Mouse (Mus musculus) heart, embryonic 10.5 days (tissue): ENCODE data around the gene Cnot11. TPM values are rescaled to one million over a fixed set of nuclear protein-coding genes. Genes with fewer than 3 reads are reported as not detected.

Experiments
- DNase-seq: peaks from one replicate; pipeline ENCODE4 v3.0.0-alpha.2; 2017; ENCODE audit warnings: low spot score
- H3K27ac ChIP-seq: fragments of 300-500 bp; sonication (generic); 2 replicates; pipeline ENCODE4 v1.5.1; 2016; ENCODE audit warnings: mild to moderate bottlenecking
- H3K27me3 ChIP-seq: fragments of 300-500 bp; sonication (generic); 2 replicates; pipeline ENCODE4 v1.6.1; 2016; ENCODE audit warnings: mild to moderate bottlenecking; ENCODE audit not compliant: poor library complexity, insufficient read depth, severe bottlenecking
- H3K36me3 ChIP-seq: fragments of 300-500 bp; sonication (generic); 2 replicates; pipeline ENCODE4 v1.6.1; 2016; ENCODE audit warnings: mild to moderate bottlenecking, moderate library complexity
- H3K4me1 ChIP-seq: fragments of 300-500 bp; sonication (generic); 2 replicates; pipeline ENCODE4 v1.6.1; 2016; ENCODE audit warnings: mild to moderate bottlenecking
- H3K4me3 ChIP-seq: fragments of 300-500 bp; sonication (generic); 2 replicates; pipeline ENCODE4 v1.5.1; 2016; ENCODE audit warnings: mild to moderate bottlenecking, moderate library complexity
- H3K9me3 ChIP-seq: fragments of 300-500 bp; sonication (generic); 2 replicates; pipeline ENCODE4 v1.6.1; 2016; ENCODE audit warnings: mild to moderate bottlenecking, moderate library complexity
- WGBS: fragments of 180-500 bp; shearing (Covaris S2); methylation state at CpG from one replicate; pipeline ENCODE4 v1.1.7; 2016; 5-methylcytosine and 5-hydroxymethylcytosine counted together
- polyA plus RNA-seq: library from polyadenylated mRNA; unstranded; fragments of >200 nt; fragmentation: Nextera tagmentation; extraction: Ambion mirVana; gene quantifications from 2 replicates; pipeline ENCODE4 v1.2.1, GENCODE M21; 2016

Cnot11 gene
- polyA plus RNA-seq, 1 experiment from 2014 or later, result 27.7 TPM

DNA sequence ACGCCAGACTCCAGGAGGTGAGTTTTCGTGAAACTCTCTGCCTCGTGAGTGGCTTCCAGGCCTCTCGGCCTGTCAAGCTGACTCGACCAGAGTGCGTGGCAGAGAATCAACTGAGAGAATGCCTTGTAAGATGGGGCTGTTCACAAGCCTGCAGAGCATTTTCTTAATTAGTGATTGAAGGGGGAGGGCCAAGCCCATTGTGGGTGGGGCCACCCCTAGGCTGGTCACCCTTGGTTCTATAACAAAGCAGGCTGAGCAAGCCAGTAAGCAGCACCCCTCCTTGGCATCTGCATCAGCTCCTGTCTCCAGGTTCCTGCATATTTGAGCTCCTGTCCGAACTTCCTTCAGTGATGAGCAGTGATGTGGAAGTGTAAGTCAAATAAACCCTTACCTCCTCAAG, 13.5 kb upstream of the Cnot11 start:
- H3K4me3 ChIP-seq, result no peak overlapping the region
- H3K27ac ChIP-seq, result no peak overlapping the region
- no peaks in the 10 kb centered on the region for H3K27me3 ChIP-seq
- no peaks in the 10 kb centered on the region for H3K9me3 ChIP-seq
- no peaks in the 10 kb centered on the region for H3K36me3 ChIP-seq
- no peak for DNase-seq
- no peaks in the 10 kb centered on the region for H3K4me1 ChIP-seq
- 90% methylated on average over 7 of the region's 7 CpGs for WGBS

DNA sequence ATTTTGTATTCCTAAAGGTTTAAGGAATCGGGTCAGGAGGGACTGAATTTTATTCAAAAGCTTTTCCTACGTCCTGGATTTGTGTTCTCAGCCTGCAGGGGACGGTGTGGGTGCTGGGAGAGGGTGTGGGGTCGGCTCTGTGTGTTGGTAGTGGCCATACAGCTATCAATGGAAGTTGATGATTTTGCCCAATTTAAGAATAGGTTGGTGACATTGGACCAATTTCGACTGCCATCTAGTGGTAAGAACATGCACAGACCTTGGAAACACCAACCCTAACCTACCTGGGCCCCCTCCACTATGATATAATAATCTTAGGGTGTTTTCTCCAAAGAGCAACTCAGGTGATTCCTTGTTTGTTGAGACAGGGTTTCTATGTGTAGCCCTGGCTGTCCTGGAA, 12.3 kb upstream of the Cnot11 start:
- no peaks in the 10 kb centered on the region for H3K36me3 ChIP-seq
- no peaks in the 10 kb centered on the region for H3K4me1 ChIP-seq
- H3K4me3 ChIP-seq, result no peak overlapping the region
- H3K27ac ChIP-seq, result no peak overlapping the region
- DNase-seq, result no peak
- H3K27me3 ChIP-seq, result no peaks in the 10 kb centered on the region
- H3K9me3 ChIP-seq, result no peaks in the 10 kb centered on the region
- WGBS, result 30% methylated on average over 5 of the region's 5 CpGs

DNA sequence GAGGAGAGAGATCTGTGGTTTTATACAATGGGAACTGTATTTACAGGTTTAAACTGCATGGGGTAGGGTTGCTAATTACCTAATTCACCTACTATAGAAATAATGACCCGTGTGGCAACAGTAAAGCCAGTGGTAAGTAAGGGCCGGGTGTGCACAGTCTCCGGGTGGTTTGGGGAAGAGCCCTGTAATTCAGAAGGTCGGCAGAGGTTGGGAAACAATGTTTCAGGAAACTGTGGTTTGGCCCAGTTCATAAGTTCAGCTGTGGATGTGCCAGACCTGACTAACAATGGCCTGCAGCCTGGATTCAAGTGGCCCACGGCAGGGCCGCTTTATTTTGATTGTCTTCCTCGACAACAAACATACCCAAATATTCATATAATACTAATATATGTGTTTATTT, 9.0 kb upstream of the Cnot11 start:
- Histone ChIP-seq H3K4me1 (no peaks in the 10 kb centered on the region), H3K36me3 (no peaks in the 10 kb centered on the region), H3K9me3 (no peaks in the 10 kb centered on the region), H3K27me3 (no peaks in the 10 kb centered on the region), H3K27ac (no peak overlapping the region), H3K4me3 (no peak overlapping the region)
- no peak for DNase-seq
- 76% methylated on average over 7 of the region's 7 CpGs for WGBS

GRCm38 (mm10) chr1:39526371-39527167, 8.2 kb upstream of the Cnot11 start:
- H3K27me3 ChIP-seq, result no peaks in the 10 kb centered on the region
- H3K4me1 ChIP-seq, result no peaks in the 10 kb centered on the region
- H3K4me3 ChIP-seq, result no peak overlapping the region
- H3K36me3 ChIP-seq, result no peaks in the 10 kb centered on the region
- H3K9me3 ChIP-seq, result no peaks in the 10 kb centered on the region
- no peak overlapping the region for H3K27ac ChIP-seq
- DNase-seq, result no peak
- 80% methylated on average over 9 of the region's 9 CpGs for WGBS

- Histone ChIP-seq H3K4me1 (no peaks in the 10 kb centered on the region), H3K27me3 (no peaks in the 10 kb centered on the region), H3K9me3 (no peaks in the 10 kb centered on the region), H3K27ac (no peak overlapping the region), H3K36me3 (no peaks in the 10 kb centered on the region), H3K4me3 (no peak overlapping the region)
- DNase-seq, result no peak
- 9% methylated on average over 7 of the region's 7 CpGs for WGBS
Measured at GRCm38 (mm10) chr1:39527432-39527831, 7.4 kb upstream of the Cnot11 start.

GRCm38 (mm10) chr1:39528319-39528718, 6.5 kb upstream of the Cnot11 start:
- Histone ChIP-seq H3K4me1 (no peaks in the 10 kb centered on the region), H3K27ac (no peak overlapping the region), H3K9me3 (no peaks in the 10 kb centered on the region), H3K4me3 (no peak overlapping the region), H3K36me3 (no peaks in the 10 kb centered on the region), H3K27me3 (no peaks in the 10 kb centered on the region)
- WGBS, result 75% methylated on average over 6 of the region's 6 CpGs
- DNase-seq, result no peak

DNA sequence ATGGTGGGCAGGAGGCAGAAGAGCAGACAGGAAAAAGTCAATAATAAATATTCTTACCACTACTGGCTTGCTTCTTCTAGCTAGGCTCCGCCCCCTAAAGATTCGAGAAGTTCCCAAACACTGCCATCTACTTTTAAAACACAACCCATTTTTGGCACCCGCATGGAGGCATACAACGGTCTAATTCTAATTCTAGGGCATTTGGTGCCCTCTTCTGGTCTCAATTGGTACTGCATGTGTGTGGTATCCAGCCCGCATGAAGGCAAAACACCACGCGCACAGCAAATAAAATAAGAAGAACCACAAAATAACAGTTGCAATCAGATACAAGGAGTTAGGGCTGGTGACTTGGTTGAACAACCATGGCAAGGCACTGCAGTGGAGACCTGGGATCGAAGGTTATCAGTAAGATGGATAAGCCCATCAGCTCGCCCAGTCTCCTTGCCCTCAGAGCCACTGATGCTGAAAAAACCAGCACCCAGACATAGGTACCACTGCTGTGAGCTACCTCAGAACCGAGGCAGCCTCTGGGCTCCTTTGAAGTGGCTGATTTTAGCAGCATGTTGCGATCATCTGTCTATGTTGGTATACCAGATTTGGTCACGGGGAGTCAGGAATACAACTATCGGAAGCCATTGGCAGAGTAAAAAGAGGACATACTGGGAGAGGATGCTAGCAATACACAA, 4.4 kb upstream of the Cnot11 start:
- Histone ChIP-seq H3K36me3 (no peaks in the 10 kb centered on the region), H3K27ac (no peak overlapping the region), H3K9me3 (no peaks in the 10 kb centered on the region), H3K4me1 (no peaks in the 10 kb centered on the region), H3K27me3 (no peaks in the 10 kb centered on the region), H3K4me3 (no peak overlapping the region)
- no peak for DNase-seq
- 37% methylated on average over 13 of the region's 13 CpGs for WGBS

DNA sequence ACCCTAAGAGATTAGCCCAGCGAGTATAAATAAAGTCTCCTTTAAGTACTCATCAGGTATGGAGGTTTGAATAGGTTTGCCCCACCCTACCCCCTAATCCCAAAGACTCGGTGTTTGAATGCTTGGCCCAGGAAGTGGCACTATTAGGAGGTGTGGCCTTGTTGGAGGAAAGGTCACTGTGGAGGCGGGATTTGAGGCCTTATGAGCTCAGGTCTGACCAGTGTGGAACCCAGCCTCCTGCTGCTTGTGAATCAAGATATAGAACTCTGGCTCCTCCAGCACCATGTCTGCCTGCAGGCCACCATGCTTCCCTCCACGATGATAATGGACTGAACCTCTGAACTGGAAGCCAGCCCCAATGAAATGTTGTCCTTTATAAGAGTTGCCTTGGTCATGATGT, 3.8 kb upstream of the Cnot11 start:
- 64% methylated on average over 4 of the region's 4 CpGs for WGBS
- Histone ChIP-seq H3K27me3 (no peaks in the 10 kb centered on the region), H3K4me3 (no peak overlapping the region), H3K9me3 (no peaks in the 10 kb centered on the region), H3K36me3 (no peaks in the 10 kb centered on the region), H3K27ac (no peak overlapping the region), H3K4me1 (no peaks in the 10 kb centered on the region)
- no peak for DNase-seq

GRCm38 (mm10) chr1:39533917-39534316, 875 bp upstream of the Cnot11 start:
- Histone ChIP-seq H3K27ac (no peak overlapping the region), H3K9me3 (no peaks in the 10 kb centered on the region), H3K36me3 (peaks cover 14% of the 10 kb centered on the region), H3K27me3 (no peaks in the 10 kb centered on the region), H3K4me1 (peaks cover 11% of the 10 kb centered on the region), H3K4me3 (no peak overlapping the region)
- WGBS, result 27% methylated on average over 3 of the region's 3 CpGs
- DNase-seq, result peak; percentile 64

DNA sequence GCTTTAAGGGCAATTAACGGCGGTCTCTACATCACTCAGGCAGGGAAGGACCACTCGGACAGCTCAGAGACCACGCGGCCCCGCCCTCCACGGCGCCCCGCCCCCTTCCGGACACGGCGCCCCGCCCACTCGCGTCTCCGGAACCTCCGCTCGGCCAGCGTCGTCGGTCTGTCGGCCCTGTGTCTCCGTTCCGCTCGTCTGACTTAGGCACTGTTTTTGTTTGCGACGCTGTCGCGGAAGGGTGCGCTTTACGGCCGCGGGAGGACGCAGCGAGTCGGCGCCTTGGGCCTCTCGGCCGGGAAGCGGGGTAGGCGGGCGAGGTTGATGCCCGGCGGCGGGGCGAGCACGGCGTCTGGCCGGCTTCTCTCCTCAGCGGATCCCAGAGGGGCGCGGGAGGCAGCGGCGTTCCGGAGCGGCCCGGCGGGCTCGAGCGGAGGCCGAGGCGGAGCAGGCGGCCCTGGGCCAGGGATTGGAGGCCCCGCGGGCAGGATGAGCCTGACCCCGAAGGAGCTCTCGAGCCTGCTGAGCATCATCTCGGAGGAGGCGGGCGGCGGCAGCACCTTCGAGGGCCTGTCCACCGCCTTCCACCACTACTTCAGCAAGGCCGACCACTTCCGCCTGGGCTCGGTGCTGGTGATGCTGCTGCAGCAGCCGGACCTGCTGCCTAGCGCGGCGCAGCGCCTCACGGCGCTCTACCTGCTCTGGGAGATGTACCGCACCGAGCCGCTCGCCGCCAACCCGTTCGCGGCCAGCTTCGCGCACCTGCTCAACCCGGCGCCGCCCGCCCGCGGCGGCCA, 921 bp downstream of the Cnot11 start:
- peak overlapping the region; percentile 97 for H3K27ac ChIP-seq
- peak; percentile 99 for DNase-seq
- peaks cover 32% of the 10 kb centered on the region for H3K36me3 ChIP-seq
- WGBS, result under 1% methylated on average over 96 of the region's 100 CpGs
- peaks cover 6% of the 10 kb centered on the region; the same call in 1 of the 2 replicates for H3K9me3 ChIP-seq
- H3K4me3 ChIP-seq, result peak overlapping the region; percentile 97
- H3K27me3 ChIP-seq, result no peaks in the 10 kb centered on the region
- peaks cover 11% of the 10 kb centered on the region for H3K4me1 ChIP-seq

- peak overlapping the region; percentile 97 for H3K4me3 ChIP-seq
- WGBS, result 44% methylated on average over 7 of the region's 7 CpGs
- H3K9me3 ChIP-seq, result peaks cover 7% of the 10 kb centered on the region; the same call in 1 of the 2 replicates
- H3K36me3 ChIP-seq, result peaks cover 40% of the 10 kb centered on the region
- peaks cover 11% of the 10 kb centered on the region for H3K4me1 ChIP-seq
- no peaks in the 10 kb centered on the region for H3K27me3 ChIP-seq
- DNase-seq, result peak; percentile 66
- H3K27ac ChIP-seq, result no peak overlapping the region
Measured at GRCm38 (mm10) chr1:39536701-39537100, 1.9 kb downstream of the Cnot11 start.

GRCm38 (mm10) chr1:39537631-39538380, 3.0 kb downstream of the Cnot11 start:
- peaks cover 11% of the 10 kb centered on the region for H3K4me1 ChIP-seq
- H3K36me3 ChIP-seq, result peaks cover 51% of the 10 kb centered on the region
- no peak overlapping the region for H3K4me3 ChIP-seq
- H3K27me3 ChIP-seq, result no peaks in the 10 kb centered on the region
- WGBS, result 83% methylated on average over 10 of the region's 10 CpGs
- peaks cover 7% of the 10 kb centered on the region; the same call in 1 of the 2 replicates for H3K9me3 ChIP-seq
- no peak overlapping the region for H3K27ac ChIP-seq
- DNase-seq, result peak; percentile 66
